Mouse (Mus musculus) 416B (cell line): ENCODE results near the gene Tspan3.

Experiments used
- DNase-seq: peaks from one replicate; pipeline ENCODE4 v3.0.0; 2011; ENCODE audit warnings: low read depth

Gene Tspan3

DNA sequence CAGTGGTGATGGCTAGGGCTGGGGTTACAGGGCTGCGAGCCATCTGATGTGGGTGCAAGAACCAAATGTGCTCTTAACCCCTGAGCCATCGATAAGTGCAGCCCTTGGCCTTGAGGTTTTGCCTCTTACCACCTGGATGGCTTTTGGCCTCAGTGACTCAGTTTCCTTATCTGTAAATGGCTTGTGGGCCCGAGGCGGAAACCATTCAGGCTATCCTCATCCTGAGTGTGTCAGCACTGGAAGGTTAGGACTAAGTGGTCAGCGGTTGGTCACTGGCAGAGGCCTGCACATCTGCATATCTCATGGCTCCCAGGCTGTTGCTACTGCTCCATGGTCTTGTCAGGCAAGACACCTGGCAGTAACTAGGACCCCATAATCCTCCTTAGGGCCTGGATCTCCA, 47.2 kb downstream of the Tspan3 start:
- peak; percentile 91 for DNase-seq

DNA sequence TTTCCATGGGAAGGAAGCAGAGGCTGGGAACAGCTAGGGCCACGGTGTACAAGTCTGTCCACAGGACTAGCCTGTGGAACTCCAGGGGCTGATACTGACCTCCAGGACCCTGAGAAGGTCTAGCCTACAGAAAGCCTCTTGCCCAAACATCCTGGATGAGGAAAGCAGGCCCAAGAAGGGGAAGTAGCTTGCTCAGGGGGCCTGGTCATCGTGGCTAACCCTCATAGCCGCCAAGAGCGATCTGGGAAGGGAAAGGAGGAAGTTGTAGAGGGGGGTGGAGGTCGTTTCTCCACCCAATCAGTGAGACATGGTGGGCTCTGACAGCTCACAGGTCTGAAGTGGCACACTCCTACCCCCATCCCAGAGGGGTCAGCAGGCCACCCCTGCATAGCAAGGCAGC, 57.1 kb downstream of the Tspan3 start:
- peak; percentile 91 for DNase-seq

DNA sequence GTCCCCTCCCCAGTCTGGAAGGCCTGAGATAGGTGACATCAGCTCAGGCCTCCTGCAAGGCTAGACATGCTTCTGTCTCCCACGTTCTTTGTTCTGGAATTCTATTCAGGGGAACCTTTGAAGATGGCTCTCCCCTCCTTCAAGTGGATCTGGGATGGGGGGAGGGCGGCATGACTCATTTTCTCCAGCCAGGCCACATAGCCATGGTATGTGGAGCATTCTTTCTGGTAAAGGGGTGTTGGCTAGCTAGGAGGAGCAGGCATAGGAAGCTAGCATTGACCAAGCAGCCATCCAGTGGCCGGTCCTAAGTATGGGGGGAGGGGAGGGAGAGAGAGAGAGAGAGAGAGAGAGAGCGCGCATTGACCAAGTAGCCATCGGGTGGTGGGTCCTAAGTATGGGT, 57.8 kb downstream of the Tspan3 start:
- peak; percentile 79 for DNase-seq

DNA sequence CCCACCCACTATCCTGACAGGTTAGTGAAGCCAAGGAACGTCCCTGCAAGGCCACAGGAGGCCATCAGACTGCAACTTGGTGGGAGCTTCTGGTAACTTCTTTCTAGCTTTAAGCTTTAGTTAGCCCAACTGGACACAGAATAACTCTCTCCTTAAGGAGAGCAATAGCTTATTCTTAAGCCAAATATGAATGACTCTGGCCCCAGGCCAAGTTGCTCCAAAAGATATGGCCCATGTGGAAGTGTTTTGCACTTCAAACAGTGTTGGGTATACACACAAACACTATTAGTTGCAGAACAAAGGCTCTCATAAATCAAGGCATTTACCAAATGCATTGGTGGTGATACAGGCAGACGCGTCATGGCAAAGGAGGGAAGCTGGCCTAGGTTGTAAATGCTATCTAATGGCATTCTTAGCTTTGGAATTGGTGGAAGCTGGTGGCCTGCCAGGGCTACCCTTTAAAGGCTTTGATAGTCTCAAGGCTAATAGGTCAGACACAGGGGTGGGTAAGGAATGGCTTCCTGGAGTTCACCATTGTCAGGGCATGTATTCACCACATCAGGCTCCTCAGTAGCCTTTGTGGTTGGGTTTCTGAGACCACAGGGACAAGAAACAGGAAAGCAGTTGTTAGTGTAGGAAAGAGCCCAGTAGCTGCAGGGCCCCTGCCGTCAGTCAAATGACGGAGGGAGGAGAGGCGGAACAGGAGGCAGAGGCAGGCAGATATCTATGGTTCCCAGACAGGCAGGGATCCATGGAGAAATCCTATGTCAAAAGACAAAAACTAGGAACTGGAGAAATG, 58.8 kb downstream of the Tspan3 start:
- peak; percentile 98 for DNase-seq

DNA sequence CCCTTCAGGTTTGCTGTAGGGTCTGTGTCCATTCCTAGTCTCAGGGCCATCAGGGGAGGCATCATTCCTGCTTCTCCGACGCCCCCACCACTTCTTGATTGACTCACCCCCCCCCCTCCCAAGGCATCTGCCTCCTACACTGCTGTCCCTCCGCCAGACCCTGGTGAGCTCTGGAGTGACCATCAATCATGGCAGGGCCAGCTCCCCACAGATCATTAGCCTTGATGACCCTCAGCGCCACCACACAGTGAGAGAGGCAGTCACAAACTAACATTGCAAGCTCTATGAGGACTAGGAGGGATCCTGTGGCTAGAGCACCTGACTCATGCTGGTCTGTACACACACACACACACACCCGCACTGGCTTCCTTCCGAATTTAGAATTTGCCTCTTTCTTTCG, 60.4 kb downstream of the Tspan3 start:
- peak; percentile 86 for DNase-seq

DNA sequence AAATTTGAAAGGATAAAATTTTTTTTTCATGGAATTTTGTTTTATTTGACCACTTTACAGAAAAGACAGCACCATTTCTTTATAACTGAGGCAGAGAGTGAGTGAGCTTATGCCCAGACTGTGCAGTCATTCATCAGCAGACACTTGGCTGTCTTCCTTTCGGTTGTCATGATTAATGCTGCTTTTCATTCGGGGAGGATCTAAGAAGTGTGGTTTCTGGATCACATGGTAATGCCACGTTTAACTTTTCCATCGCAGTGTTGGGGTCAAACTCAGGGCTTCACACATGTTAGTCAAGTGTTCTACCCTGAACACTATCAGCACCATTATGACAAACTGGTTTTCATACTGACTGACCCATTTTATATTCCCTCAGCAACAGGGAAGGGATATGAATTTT, 64.3 kb downstream of the Tspan3 start:
- peak; percentile 79 for DNase-seq

DNA sequence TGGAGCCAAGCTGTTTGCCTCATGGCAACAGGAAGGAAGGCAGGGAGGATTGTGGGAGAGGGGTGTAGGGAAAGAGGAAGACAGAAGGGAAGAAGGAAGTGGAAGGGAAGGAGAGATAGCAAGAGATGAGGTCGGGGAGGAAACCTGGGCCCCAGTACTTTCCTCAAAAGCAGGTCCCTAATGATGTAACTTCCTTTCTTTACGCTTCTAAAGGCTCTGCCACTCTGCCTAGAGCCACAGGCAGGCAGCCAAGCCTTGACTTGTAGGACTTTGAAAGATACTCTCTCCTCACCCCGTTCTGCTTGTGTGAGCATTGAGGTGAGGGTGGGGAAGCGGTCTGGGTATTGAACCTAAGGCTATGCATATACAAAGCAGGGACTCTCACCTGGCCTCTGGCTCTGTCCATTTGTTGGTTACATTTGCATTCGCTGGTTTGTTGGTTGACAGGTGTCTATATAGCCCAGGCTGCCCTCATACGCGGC, 65.2 kb downstream of the Tspan3 start:
- peak; percentile 81 for DNase-seq

DNA sequence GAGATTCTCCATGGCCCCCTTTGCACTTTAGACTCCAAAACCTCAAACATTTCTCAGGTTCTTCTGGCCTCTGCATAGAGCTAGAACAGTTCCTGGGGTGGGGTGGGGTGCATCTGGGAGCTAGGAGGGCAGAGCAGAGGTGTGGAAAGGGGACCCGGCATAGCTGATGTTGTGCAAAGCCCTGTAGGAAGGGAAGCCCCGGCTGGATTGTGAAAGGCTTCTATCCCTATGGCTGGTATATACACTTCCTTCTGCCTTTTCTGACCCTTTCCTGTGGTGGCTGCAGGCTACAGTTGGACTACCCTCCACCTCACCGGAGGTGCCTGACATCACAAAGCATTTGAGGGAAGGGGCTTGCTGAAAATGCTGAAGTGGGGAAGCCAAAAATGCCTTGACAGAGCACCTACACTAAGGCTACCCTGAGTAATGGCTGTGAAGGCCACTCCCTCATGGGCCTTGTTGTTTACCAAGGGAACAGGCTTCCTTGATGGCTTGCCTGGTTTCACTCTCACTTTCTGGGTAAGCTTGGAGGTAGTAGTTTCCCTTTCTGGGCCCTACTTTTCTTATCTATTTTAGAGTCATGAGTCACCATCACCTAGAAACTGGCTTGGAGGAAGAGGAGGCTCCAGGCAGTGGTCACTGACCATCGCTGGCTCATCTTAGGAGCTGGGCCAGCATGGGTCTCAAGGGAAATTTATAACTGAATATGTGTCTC, 67.5 kb downstream of the Tspan3 start:
- DNase-seq = peak; percentile 92

DNA sequence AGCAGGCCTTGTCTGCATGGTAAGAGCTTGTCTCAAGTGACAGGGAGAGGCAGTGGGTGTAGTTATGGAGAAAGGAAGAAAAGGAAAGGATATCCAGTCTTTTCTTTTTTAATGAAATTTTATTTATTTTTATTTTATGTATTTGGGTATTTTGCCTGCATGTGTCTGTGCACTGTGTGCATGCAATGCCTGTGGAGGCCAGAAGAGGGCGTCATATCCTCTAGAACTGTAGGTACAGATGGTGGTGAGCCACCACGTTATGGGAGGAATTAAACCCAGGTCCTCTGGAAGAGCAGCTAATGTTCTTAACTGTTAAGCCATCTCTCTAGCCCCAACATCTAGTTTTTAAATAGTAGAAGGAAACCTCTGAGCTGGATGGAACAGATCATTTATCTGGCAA, 73.2 kb downstream of the Tspan3 start:
- peak; percentile 74 for DNase-seq

DNA sequence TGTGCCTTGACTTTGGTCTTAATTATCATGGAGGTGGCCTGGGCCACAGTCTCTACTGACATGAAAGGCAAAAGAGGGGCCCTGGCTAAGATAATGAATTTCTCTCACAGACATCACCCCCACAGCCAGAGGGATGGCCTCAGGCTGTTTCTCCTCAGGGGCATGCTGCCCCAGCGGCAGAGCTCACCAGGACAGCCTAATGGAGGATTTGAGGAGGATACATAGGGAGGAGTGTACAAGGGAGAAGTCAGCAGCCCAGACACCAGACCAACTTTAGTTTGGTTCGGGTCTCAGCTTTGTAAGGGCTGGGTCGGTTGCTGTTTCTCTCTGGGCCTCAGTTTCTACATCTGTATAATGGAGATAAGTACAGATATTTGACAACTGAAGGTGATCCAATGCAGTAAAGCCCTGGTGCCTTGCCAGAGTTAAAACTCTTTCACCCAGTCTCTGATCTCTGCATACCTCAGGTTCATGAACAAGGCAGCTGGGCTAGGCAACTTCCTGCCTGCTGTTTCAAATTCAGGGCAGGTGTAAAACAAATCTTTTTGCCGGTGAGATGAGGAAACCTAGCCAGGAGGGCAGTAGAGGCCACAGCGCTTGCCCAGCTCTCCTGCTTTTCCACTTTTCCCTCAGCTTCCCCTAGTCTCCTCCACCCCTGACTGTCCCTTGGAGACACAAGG, 74.6 kb downstream of the Tspan3 start:
- DNase-seq = no peak

DNA sequence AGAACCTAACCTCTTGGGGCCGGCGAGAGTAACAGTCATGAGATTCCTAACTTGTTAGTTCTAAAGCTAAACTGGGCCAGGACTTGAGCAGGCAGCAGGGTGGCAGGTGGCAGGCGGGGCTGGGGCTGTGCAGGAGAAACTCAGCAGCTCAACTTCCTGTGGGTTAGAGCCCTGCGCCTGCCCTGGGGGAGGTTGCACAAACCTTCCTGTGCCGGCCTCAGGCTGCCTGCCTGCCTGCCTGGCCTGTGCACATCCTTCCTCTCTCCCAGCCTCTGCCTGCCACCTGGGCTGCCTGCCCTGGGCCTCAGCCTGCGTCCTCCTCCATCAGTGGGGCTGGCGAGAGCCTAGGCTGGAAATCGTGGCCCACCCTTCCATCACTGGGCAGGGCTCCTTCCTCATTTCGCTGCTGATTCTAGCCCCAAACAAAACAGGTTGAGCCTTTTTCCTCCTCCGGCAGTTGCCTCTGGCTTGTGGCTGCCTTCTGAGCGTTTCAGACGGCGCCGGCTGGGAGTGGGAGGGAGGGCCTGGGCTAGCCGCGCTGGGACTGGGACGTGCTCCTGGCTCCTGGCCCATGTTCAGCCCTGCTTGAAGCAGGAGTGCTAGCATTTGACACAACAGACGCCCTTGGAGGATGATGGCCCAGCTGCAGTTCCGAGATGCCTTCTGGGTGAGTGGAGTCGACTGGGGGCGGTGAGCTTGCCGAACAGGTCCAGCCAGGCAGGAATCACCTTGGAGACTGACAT, 75.3 kb downstream of the Tspan3 start, which contains the start of gene Pstpip1:
Gene Pstpip1, plus strand, starts transcription at position 185 of the 743 bp plus-strand sequence.
- peak; percentile 89 for DNase-seq

DNA sequence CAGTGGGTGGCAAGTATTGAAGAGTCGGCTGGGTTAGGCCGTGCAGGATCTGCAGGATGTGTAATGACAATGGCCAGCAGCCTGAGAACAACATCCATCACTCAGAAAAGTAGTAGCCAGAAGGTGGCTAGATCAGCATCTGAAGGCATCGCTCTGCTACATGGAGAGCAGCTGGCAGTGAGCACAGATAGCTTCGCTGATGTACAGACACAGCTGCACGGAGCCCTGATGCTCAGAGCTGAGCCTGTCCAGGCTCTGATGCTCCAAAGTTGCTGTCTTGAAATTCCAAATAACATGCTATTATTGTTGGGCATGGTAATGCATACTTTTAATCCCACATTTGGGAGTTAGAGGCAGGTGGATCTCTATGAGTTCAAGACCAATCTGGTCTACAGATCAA, 78.8 kb downstream of the Tspan3 start:
- DNase-seq = no peak
